Mouse (Mus musculus): ENCODE data around the gene Nepro.

Nepro gene

GRCm38 (mm10) chr16:44703458-44703857 lies 20.6 kb upstream of the Nepro start:
- no peak for DNase-seq

GRCm38 (mm10) chr16:44716305-44717140 lies 7.6 kb upstream of the Nepro start:
- DNase-seq: no peak

GRCm38 (mm10) chr16:44717141-44717634 lies 6.9 kb upstream of the Nepro start:
- no peak for DNase-seq

- no peak for DNase-seq
Measured at GRCm38 (mm10) chr16:44717838-44718237, 6.3 kb upstream of the Nepro start.

GRCm38 (mm10) chr16:44719349-44719748 lies 4.8 kb upstream of the Nepro start:
- DNase-seq: no peak

- DNase-seq: no peak
Measured at GRCm38 (mm10) chr16:44720518-44720917, 3.6 kb upstream of the Nepro start.

GRCm38 (mm10) chr16:44722666-44723065 lies 1.4 kb upstream of the Nepro start:
- no peak for DNase-seq

GRCm38 (mm10) chr16:44724847-44725246 lies 746 bp downstream of the Nepro start:
- DNase-seq: no peak

GRCm38 (mm10) chr16:44725286-44726223 lies 1.5 kb downstream of the Nepro start:
- peak; percentile 70 for DNase-seq

GRCm38 (mm10) chr16:44727525-44727924 lies 3.4 kb downstream of the Nepro start:
- DNase-seq: no peak

GRCm38 (mm10) chr16:44734059-44734458 lies 10.0 kb downstream of the Nepro start:
- no peak for DNase-seq

GRCm38 (mm10) chr16:44735676-44736075 lies 11.6 kb downstream of the Nepro start:
- DNase-seq: no peak

GRCm38 (mm10) chr16:44736118-44736517 lies 12.0 kb downstream of the Nepro start:
- DNase-seq: no peak

GRCm38 (mm10) chr16:44742753-44743152 lies 18.7 kb downstream of the Nepro start:
- no peak for DNase-seq

GRCm38 (mm10) chr16:44745471-44745865 lies 21.4 kb downstream of the Nepro start:
- DNase-seq: no peak

- DNase-seq: peak; percentile 85
Measured at GRCm38 (mm10) chr16:44745866-44746562, 21.9 kb downstream of the Nepro start, which contains the start of gene Gtpbp8. Gene Gtpbp8 (minus strand): TSS chr16:44746363.

- DNase-seq: no peak
Measured at GRCm38 (mm10) chr16:44748007-44748406, 23.9 kb downstream of the Nepro start.

- no peak for DNase-seq
Measured at GRCm38 (mm10) chr16:44757700-44758099, 33.6 kb downstream of the Nepro start.

- no peak for DNase-seq
Measured at GRCm38 (mm10) chr16:44761811-44762210, 37.7 kb downstream of the Nepro start.

- DNase-seq: no peak
Measured at GRCm38 (mm10) chr16:44765555-44766319, 41.6 kb downstream of the Nepro start, which contains the start of gene Cd200r1. Gene Cd200r1 (plus strand): TSS chr16:44765736.

- peak; percentile 27 for DNase-seq
Measured at GRCm38 (mm10) chr16:44766320-44766892, 42.3 kb downstream of the Nepro start.

All from right cerebral cortex, postnatal 25 days (tissue).